Mouse (Mus musculus) brain, adult 2 months (tissue): ENCODE measurements around the gene Mymx.

Experiments
- DNase-seq: peaks from one replicate; pipeline ENCODE4 v3.0.0; 2011; ENCODE audit warnings: low read depth, low spot score

Mymx gene

DNA sequence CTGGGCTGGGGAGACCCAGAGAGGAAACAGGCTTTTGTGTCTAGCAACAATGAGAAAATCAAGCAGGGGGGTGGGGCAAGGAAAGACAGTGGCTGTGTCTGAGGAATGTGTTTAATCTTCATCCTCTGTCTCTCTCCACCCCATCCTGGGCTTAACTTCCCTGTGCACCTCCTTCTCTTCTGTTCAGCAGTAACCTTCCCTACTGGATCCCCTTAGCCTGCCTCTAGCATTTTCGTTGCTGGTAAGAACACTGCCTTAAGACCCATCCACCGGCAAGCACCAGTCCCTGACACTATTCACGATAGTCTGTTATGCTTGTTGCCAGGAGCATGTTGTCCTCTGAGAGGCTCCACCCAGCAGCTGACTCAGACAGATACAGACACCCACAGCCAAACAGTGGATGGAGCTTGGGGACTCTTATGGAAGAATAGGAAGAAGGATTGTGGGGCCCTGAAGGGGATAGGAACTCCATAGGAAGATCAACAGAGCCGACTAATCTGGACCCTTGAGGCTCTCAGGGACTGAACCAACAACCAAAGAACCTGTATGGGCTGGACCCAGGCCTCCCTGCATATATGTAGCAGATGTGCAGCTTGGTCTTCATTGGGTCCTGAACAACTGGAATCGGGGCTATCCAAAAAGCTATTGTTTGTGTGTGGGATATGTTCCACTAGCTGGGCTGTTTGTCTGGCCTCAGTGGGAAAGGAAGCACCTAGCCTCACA lies 8.4 kb upstream of the Mymx start:
- no peak for DNase-seq

DNA sequence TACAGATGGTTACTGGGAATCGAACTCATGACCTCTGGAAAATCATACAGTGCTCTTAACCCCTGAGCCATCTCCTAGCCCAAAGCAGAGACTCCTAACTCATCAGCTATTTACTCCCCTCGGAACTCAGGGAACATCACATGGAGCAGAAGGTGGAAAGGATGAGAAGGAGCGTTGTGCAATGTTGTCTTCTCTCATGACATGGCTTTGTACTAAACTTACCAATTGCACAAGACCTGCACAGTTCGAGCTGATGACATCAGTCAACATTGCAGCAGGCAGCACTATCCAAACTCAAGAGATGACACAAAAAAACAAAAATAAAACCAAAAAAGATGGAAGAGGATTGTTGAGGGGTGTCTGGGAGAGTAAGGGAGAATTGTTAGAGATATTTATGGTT lies 6.5 kb upstream of the Mymx start:
- DNase-seq: no peak

DNA sequence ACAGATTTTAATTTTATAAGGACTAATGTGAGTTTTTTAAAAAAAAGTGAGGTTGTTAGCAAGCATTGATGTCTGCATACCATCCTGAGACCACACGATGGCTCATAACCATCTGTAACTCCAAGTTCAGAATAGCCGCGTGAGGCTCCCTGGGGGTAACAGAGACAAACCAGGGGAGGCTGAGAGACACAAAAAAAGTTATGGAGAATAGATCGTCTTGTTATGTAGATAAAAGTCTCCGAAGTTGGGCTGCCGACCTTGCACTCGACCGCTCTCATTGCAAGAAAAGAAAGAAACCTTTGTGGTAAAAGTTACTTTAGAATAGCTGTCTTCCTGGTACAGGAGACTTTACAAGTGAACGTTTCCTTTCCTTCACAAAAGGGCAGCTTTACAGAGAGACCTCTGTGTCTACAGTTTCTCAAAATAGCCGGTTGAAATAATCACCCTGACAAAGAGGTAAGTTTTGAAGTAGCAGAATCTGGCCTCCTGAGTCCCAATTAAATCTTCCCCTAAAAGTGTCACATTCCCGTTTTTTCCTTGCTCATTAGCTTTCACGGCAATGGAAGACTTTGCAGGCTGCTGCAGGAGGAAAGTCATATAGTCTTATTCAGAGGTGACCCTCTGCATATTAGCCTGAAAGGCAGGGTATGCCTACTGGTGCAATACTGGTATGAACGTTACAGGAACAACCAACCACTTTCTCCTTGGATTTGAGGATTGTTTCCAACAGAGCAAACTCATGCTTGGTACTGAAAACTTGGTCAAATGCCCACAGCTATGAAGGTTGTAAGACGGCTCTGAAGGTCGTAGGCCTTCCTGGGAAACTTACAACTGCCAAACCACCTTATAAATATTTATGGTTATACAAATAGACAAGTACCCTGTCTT lies 5.3 kb upstream of the Mymx start:
- DNase-seq: no peak

DNA sequence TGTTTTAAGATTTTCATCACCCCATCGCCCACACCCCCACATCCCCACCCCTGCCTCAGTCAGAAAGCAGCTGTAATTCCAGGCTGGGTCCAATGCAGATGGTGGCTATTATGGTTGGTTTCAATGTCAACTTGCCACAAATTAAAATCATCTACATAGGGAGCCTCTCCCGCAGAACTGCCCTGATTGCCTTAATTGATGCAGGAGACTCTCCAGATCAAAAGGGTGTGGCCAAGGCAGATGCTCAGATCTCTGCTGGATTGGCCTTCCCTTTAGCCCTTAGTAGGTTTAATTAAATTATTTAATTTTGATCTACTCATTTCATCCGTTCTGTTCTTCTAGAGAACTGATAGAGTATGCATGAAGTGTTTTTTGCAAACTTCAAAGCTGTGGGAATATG lies 1.1 kb upstream of the Mymx start:
- DNase-seq: no peak

DNA sequence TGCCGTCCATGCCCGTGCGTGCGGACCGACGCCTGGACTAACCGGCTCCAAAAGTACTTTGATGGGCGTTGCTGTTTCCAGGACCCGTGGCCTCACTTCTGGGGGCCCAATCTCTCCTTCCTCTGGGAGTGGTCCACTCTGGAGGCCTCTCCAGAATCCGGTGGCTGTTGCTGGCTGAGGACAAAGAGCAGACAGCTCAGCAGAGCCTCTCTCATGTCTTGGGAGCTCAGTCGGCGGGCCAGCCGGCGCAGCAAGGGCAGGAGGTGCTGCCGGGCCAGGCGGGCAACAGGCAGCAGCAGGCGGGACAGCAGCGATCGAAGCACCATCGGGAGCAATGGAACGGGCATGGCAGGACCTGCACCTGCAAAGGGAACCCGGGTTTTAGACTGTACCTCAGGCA lies 577 bp downstream of the Mymx start:
- DNase-seq: no peak

DNA sequence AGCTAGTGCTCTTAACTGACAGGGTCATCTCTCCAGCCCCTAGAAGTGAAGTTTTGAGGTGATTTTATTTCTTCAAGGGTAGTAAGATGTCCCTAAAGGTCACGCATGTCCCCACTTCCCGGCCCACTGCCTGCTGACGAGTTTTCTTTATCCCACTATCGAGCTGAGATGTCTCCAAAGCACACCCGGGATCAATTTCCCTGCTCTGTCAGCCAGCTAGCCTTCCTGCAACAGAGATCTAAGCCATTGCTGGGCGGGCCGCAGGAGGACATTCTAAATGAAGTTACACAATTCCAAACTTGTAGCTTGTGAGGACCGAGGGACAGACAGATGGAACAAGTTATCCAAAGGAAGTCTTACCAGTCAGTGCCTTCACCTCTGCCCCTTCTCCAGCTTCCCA lies 1.6 kb downstream of the Mymx start:
- no peak for DNase-seq

DNA sequence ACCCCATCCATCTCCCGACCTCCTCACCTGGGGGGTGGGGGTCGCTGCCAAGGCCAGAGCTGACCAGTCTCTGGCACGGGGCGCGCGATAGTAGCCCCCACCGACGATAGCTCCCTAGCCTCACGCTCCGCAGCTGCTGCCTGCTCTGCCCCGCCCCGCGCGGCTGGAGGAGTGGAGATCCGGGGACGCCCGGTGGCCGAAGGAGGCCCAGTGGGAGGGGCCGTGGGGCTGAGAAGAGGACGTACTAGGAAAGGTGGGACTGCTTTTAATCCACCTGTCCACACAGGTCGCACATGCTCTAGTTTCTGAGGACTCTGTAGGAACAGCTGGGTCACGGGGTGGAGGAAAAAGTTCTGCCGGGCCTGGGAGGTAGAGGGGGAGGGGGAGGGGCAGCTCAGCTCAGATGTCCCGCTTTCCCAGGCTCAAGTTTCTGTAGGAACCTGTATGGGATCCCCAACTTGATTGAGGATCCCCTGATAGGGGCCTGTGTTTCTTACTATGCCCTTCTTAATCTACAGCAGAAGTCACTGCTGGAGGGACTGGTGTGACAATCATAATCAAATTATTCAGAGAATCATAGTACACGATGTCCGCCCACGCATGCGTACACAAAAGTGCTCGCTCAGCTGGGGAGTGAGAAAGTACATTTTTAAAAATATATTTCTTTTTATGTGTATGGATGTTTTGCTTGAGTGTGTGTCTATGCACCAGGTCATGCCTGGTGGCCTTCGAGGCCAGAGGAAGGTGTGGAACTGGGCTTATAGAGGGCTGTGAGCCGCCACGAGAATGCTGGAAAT lies 2.3 kb downstream of the Mymx start, which contains the start of gene Slc29a1:
TSS of gene Slc29a1 (minus strand) at position 161 of the 797 bp plus-strand sequence.
- DNase-seq: no peak

DNA sequence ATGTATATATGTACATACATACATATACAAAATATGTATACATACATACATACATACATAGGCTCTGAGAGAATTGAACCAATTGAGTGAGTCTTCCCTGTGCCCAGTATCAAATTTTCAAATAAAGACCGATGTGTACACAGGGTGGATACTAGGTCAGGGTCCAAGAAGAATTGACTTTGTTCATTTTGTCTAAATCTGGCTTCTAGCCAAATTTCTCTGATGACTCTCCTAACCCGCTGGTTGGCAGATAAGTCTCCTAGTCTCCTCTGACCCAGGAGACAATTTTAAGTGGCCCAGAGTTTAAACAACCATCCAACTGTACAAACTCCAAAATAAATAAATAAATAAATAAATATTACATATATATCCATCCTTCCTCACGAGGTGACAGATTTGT lies 3.0 kb downstream of the Mymx start:
- DNase-seq: no peak

DNA sequence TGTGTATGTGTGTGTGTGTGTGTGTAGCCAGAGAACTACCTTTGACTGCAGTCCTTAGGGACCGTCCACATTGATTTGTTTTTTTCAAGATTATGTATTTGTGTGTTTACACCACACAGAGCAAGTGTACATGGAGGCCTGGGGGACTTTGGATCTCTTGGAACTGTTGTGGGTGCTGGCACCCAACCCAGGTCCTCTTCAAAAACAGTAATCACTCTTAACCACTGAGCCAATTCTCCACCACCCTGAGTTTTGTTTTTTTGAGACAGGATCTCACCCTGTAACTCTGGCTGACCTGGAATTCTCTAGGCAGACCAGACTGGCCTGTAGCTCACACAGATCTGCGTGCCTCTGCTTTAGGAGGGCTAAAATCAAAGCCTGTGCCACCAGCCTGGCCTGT lies 3.5 kb downstream of the Mymx start:
- no peak for DNase-seq

DNA sequence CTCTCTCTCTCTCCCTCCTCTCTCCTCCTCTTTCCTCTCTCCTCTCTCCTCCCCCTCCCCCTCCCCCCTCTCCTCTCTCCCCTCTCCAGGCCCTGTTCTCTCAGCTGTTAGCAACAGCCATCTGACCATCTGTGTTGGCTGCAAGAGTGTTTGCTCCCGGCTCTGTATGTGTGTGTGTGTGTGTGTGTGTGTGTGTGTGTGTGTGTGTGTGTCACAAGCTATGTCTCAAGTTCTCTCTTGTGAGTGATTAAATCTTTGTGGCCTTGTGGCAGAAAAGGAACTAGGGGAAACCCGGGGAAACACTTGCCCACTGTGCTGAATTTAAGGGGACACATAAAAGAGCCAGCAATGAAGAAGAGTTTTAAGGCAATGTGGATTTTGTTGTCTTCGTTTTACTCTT lies 4.1 kb downstream of the Mymx start:
- DNase-seq: peak; percentile 87

DNA sequence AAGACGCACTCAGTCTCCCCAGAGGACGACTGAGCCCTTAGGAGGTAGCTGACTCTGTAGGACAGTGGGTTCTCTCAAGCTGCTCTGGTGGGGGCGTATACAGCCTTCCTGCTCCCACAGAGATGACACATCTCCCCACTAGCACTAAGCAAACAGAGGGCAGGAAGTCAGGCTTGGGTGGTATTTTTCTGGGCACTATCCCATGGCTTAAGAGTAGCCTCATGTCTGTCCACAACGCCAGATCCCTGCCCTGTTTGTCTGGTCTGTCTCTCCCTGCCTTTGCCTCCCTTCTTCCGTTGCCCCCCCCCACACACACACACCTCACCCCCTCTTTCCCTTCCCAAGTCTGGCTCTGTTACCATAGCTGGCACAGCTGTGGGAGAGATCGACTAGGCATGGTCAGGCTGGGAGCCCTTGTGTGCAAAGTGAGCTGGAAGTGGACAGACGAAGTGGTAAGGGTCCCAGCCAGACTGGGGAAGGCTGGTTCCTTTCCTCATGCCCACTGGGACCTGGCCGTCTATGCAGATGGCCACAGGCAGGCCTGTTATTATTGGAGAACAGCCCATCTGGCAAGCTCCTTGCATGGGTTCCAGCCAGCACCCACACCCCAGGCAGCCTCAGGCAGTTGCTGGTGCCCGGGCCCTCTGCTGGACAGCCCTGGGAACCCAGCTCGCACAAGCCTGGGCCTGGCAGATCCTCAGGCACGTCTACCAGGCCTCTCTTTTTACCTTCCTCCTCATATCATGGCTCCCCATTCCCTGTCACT lies 5.1 kb downstream of the Mymx start:
- DNase-seq: peak; percentile 86

DNA sequence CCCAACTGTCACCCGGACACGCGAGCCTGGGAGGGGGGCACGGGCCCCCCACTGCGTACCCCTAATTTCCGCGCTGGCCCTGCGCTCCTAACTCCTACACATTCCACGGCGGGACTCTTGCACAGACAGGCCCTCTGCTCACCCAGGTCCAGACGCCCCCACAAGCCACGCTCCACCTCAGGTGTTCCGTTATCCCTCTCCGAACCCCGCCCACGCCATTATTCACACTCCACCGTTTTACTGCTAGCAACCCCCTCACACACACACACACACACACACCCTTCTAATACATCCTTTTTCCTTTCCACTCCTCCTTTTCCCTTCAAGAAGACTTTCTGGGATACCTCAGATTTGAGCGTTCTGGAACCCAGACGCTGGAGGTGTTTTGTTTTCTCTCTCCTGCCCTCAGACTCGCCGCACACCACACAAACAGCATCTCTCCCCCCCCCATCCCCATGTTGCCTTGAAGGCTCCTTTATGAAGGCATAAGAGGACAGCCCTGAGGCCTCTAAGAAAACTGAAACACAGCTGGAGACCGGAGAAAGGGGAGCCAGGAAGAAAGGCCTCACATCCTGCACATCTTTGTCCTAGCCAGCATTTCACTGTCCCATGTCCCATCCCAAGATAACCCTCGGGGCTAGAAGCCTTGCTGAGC lies 6.0 kb downstream of the Mymx start:
- DNase-seq: peak; percentile 73

DNA sequence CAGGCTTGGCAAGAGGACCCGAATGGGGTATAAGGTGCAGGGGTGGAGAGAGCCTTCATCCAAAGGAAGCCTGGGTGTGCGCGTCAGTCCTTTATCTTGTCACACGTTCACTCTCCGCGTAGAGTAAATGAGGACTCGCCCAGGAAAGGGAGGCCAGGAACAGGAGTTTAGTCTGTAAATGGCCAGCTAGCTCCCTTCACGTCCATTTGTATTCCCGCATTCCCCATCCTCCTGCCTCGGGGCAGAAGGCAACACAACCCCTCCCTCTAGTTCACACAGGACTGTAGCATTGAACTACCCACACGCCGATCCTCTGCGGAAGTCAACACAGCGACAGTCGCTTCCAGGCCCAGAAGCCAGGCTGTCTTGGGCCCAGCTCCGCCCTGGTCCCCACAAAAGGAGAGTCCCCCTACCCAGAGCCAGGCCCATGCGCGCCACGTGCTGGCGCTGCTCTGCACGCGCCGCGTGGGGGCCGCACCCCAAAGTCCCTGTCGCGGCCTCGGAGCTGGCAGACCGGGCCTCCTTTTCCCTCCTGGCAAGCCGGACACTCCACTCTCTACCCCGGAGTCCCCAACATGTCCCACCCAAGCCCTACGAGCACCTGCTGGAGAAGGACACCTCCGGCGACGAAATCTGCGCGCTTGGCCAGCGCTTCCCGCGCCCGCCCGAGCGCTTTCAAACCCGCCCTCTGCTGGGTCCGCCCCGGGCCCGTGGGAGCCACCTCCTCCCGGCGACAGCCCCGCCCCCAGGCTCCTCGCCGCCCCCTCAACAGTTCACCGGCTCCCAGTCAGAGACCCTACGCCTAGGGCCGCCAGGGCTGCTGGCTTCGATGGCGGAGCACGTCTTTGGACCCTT lies 6.8 kb downstream of the Mymx start:
- peak; percentile 70 for DNase-seq

DNA sequence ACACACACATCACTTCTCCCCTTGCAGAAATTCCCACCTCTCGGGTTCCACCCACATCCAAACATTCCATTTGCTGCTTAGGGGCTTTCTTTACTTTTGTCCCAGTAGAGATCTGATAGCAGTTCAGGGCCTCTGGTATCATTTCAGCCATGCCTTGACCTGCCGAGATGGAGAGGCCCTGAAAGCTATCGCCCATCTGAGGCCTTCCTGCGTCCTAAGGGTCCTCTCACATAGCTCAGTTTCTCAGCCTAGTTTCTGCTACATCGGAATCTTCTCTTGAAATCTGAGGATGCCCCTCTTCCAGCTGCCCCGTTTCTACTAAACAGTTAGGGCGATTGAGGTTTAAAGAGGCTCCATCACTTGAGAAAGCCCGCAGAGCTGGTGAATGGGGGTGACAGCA lies 7.7 kb downstream of the Mymx start:
- DNase-seq: no peak

DNA sequence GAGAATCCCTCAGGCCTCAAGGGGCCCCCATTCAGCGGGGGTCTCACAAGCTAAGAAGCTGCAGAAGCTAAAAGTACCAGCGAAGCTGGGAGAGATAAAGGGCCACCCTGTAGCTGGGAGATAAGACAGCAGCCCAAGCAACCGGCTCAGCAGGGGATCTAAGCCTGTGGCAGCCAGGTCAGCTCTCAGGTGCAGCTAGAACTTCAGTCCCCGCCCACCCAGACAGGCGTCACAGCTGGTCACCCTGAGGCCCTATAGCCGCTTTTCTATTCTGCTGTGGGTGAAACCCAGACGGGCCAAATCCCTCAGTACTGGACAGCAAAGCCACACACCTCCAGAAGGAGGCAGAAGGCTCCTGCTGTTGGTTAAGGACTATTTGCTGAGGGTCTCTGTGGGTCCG lies 8.4 kb downstream of the Mymx start:
- no peak for DNase-seq

DNA sequence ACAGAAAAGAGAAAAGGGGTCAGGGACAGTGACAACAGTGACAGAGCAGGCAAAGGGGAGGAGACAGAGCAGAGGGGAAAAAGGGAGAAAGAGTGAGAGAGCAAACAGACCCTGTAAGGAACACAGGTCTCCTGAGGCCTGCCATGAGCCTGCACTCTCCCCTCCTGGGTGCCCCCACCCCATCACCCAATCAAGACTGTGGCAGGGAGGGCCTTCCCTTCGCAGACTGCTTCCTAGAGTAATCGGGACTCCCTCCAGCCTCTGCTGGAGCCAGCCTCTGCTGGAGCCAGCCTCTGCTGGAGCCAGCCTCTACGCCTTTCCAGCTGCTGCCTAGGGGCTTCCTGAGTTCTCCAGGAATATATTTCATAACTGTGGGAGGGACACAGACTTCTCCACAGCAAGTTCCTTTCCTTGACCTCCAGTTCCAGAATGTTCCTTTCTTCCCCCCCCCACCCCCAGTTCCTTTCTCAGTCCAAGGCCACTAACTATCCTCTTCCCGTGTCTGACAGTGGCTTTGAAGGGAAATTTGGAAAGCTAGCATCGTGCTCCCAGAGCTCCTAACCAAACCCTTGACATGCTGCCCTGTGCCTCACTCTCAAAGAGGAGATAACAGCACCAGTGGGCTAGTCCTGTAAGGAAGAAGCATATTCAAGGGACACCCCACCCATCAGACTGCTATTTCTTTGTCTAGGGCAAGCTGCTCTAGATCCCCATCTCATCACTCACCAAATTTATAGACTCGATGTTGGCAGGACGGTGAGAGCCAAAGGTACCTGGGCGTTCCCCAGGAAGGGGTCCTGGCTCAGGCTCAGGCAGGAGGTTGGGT lies 9.1 kb downstream of the Mymx start:
- DNase-seq: no peak

DNA sequence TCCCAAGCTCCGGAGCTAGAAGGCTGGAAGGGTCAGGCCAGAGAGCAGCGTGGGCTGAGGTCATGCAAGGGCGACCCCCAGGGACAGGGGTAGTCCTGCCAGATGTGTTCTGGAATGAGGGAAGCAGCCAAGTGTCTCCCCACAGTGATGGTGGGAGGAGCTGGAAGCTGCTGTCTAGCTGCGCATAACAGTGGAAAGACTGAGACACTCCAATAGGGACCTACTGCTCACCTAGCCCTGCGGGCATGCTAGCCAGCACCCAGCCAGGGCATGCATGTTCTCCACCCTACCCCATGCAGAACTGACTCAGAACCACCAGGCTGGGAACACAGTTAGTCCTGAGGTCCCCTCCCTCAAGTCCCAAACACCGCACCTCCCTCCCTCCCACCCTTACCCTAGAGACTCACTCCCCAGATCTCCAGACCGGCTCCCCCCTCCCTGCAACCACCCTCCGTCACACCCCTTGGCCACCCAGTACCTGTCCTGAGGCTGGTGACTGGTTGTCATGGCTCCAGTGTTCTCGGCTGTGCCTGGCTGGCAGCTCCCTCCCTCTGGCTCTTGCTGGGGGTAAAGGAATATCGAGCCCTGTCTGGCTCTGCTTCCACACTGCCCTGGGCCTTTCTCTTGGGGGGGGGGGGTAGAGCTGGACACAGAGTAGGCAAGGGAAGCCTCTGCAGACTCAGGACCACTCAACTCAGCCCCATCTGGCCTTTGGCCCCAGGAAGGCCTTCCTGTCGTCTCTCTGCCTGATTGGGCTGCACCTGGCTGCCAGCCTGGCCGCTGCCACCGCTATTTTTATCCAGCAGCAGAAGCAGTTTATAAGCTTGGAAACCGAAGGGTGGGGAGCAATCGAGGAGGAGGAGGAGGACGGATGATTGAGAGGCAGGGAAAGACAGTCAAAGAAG lies 9.9 kb downstream of the Mymx start:
- peak; percentile 74 for DNase-seq

DNA sequence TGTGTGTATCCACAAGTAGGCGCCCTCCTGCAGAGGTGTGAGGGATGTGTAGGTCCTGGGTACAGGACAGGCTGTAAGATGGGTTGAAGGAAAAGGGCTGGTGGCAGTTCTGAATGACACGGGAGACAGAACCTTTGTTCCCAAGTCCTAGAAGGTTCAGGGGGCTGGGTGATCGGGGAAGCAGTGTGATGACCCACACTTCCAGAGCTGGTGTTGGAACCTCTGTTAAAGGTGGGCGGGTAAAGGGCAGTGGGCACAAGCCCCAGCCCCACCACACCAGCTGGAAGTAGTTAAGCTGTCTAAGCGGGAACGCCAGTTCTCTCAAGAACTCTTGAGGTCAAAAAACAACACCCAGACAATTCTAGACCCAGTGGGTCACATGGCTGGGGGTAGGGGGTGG lies 11.5 kb downstream of the Mymx start:
- no peak for DNase-seq
